Mouse (Mus musculus): ENCODE results near the gene Rec114.

DNA sequence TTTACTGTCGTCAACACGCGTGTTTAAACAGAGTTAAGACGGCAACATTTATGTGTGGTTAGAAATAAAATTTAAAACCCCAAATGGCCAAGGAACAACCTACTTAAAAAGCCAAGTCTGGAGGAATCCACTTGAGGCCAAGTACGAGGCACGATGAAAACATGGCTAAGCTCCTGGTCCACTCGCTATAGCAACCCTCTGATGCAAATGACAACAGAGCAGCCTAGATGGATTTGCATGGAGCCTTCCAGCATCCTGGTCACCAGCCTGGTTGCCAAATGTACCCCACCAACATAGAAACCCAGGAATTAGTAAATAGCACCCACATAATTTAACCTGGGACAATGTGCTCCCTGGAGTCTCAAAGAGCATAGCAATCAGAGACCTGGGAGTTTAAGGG is 40.0 kb downstream of the Rec114 start:
- TF ChIP-seq CTCF (IDR thresholded peaks at IDR 0.05; ENCODE audit: control insufficient read depth, insufficient read depth, insufficient replicate concordance, low read depth, low read length): no peak
- no peak for TF ChIP-seq POLR2A (IDR thresholded peaks at IDR 0.05; ENCODE audit: control insufficient read depth, low read depth, low read length)
